Mouse (Mus musculus) mouse embryonic stem cell (cell line): ENCODE data around the gene Ap4b1.

Experiments
- in situ Hi-C, 2 experiments: fragments of 300-500 bp; cut with MboI; formaldehyde crosslinking; loops; 1 replicate in 1 of 2; 3 replicates in 1 of 2; pipeline ENCODE4 v1.14.3; 2019 to 2020; ENCODE audit warnings: low sequenced_read_pairs in 2 of 2, low pct_unique_long_range_greater_than_20kb in 1 of 2, mixed read lengths in 1 of 2; ENCODE audit not compliant: unreplicated experiment in 1 of 2

Ap4b1 gene

GRCm38 (mm10) chr3:103808891-103809798 lies at the start of gene Ap4b1, which contains the start of the genes Dclre1b and Gm43064:
Gene Ap4b1 (plus strand): TSS chr3:103809520.
Gene Dclre1b (minus strand): TSS chr3:103809444.
Gene Gm43064 (plus strand): TSS chr3:103809573.
- in situ Hi-C loops: no loop called here

- in situ Hi-C loops: no loop called here
These were observed 42.5 kb upstream of the Ap4b1 start for GRCm38 (mm10) chr3:103766789-103767188.

- in situ Hi-C loops: no loop called here
These were observed 37.7 kb upstream of the Ap4b1 start for GRCm38 (mm10) chr3:103771531-103772130.

GRCm38 (mm10) chr3:103772846-103773245 lies 36.5 kb upstream of the Ap4b1 start:
- in situ Hi-C loops: no loop called here

- in situ Hi-C loops: no loop called here
These were observed 35.8 kb upstream of the Ap4b1 start for GRCm38 (mm10) chr3:103773508-103773907.

- in situ Hi-C loops: no loop called here
These were observed 35.3 kb upstream of the Ap4b1 start for GRCm38 (mm10) chr3:103774009-103774408.

GRCm38 (mm10) chr3:103777940-103778339 lies 31.4 kb upstream of the Ap4b1 start:
- in situ Hi-C loops: no loop called here

GRCm38 (mm10) chr3:103778660-103779059 lies 30.7 kb upstream of the Ap4b1 start:
- in situ Hi-C loops: no loop called here

GRCm38 (mm10) chr3:103779183-103779582 lies 30.1 kb upstream of the Ap4b1 start:
- in situ Hi-C loops: no loop called here

- in situ Hi-C loops: no loop called here
These were observed 29.0 kb upstream of the Ap4b1 start for GRCm38 (mm10) chr3:103780271-103780670.

GRCm38 (mm10) chr3:103780777-103781176 lies 28.5 kb upstream of the Ap4b1 start:
- in situ Hi-C loops: no loop called here

- in situ Hi-C loops: no loop called here
These were observed 26.3 kb upstream of the Ap4b1 start for GRCm38 (mm10) chr3:103782844-103783609.

- in situ Hi-C loops: no loop called here
These were observed 22.1 kb upstream of the Ap4b1 start for GRCm38 (mm10) chr3:103787225-103787624.

- in situ Hi-C loops: no loop called here
These were observed 20.2 kb upstream of the Ap4b1 start for GRCm38 (mm10) chr3:103789096-103789495.

- in situ Hi-C loops: no loop called here
These were observed 19.4 kb upstream of the Ap4b1 start for GRCm38 (mm10) chr3:103789891-103790345.

- in situ Hi-C loops: no loop called here
These were observed 18.8 kb upstream of the Ap4b1 start for GRCm38 (mm10) chr3:103790346-103791145.

GRCm38 (mm10) chr3:103791230-103792110 lies 17.9 kb upstream of the Ap4b1 start, which contains the start of gene Hipk1:
Gene Hipk1 (minus strand): TSS chr3:103791563.
- in situ Hi-C loops: no loop called here
